Mouse (Mus musculus): ENCODE data around the gene Slco6c1.

DNA sequence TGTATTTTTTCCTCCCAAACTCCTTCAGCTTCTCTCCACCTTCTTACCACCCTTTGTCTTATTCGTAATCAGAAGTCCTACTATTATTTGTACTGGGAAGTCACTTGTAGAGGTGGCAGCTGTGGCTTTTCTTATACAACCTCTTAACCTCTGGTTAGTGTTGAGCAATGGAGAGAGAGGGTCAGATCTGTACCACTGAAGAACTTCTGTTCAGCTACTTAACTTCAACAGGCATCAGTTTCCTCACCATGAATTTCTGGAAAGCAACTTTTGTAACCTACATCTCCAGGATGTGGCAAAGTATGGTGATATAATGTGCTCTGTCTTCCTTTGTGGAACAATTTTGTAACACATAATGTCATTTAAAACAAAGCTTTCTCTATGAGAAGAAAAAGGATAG, 108.7 kb downstream of the Slco6c1 start:
- TF ChIP-seq CTCF (IDR thresholded peaks at IDR 0.05; ENCODE audit: low read depth): no peak
- TF ChIP-seq EP300 (IDR thresholded peaks at IDR 0.05; ENCODE audit: low read depth): no peak

Measured in liver, embryonic 14.5 days (tissue).